ENCODE assay signal across 18 mouse cellular contexts in the genomic region with DNA sequence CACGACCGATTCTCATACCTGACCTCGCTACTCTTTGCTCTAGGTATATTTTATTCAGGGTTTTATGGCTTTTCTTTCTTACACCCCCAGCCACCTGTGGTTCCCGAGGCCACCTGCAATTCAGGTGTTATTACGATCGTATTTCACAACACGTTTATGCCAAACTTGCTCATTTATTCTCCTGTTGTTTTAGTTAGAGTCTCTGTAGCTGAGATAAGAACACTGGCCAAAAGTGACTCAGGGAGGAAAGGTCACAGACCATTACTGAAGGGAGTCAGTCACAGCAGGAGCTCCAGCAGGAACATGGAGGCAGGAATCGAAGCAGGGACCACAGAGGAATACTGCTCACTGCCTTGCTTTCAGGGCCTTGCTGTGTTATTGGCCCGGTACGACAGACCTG.
"Had no signal": no experiment of that assay in that cellular context is flagged by ENCODE, and none has a peak within 500 bp of the region (broad histone marks: within the 10 kb centered on the region; RNA-seq: fewer than 3 reads in every experiment).

No protein-coding gene starts in this region.

- H3K9ac ChIP-seq: liver, embryonic 14.5 days; lung, embryonic 14.5 days; midbrain, embryonic 12.5 days; neural tube, embryonic 13.5 days; neural tube, embryonic 15.5 days had no signal

- H3K27ac ChIP-seq: liver, embryonic 14.5 days; midbrain, embryonic 12.5 days; neural tube, embryonic 13.5 days; neural tube, embryonic 15.5 days had no signal

- H3K4me3 ChIP-seq: midbrain, embryonic 12.5 days; myocyte; neural tube, embryonic 13.5 days; neural tube, embryonic 15.5 days had no signal

- DNase-seq: lung, adult 18-20 months; lung, postnatal 10 days; lung, postnatal 4 days; midbrain, embryonic 14.5 days; retina, postnatal 1 day; right cerebral cortex, adult 18-20 months; right cerebral cortex, postnatal 25 days; spleen, adult 18-20 months; thymus, adult 18-20 months; thymus, postnatal 25 days; thymus, postnatal 4 days had no signal

- H3K36me3 ChIP-seq: midbrain, embryonic 12.5 days; neural tube, embryonic 13.5 days; neural tube, embryonic 15.5 days had no signal

- H3K4me2 ChIP-seq: lung, embryonic 14.5 days; midbrain, embryonic 12.5 days; neural tube, embryonic 13.5 days; neural tube, embryonic 15.5 days had no signal

- H3K9me3 ChIP-seq: midbrain, embryonic 12.5 days; neural tube, embryonic 13.5 days; neural tube, embryonic 15.5 days had no signal

- ATAC-seq: midbrain, embryonic 16.5 days had no signal
